In genomic region chr8:121082218-121083092, GRCm38 (mm10) we compare ENCODE assay signal across 7 mouse cellular contexts. TPM values are rescaled to one million over a fixed set of nuclear protein-coding genes. Genes with fewer than 3 reads are reported as not detected.
DNase-seq lines count a peak whose midpoint lies in the region; ATAC-seq and TF ChIP-seq lines count a peak whose summit lies in the region.

No protein-coding gene starts in this region.

- ATAC-seq in forebrain, embryonic 14.5 days, result no peak
- no peak for ATAC-seq in liver, embryonic 12.5 days
- ATAC-seq in stomach, embryonic 15.5 days (ENCODE audit: insufficient read depth, low FRiP score, low read depth), result no peak

- TF ChIP-seq CTCF in lung, adult 2 months (IDR thresholded peaks at IDR 0.05; ENCODE audit: insufficient read depth, low read length), result no peak

- no peaks in the 10 kb centered on the region for H3K9me3 ChIP-seq in forebrain, embryonic 14.5 days (replicated peaks; ENCODE audit: control insufficient read depth, low read length)
- no peaks in the 10 kb centered on the region for H3K9me3 ChIP-seq in liver, embryonic 12.5 days (replicated peaks)
- no peaks in the 10 kb centered on the region for H3K9me3 ChIP-seq in stomach, embryonic 15.5 days

- peak; percentile 84; the same call in 1 of the 2 replicates for TF ChIP-seq POLR2A in lung, adult 2 months (IDR thresholded peaks at IDR 0.05; ENCODE audit: borderline replicate concordance, extremely low read depth, low read depth, low read length)

- H3K4me2 ChIP-seq in forebrain, embryonic 14.5 days (ENCODE audit: low read length), result peak overlapping the region; percentile 61
- H3K4me2 ChIP-seq in liver, embryonic 12.5 days, result peak overlapping the region; percentile 68
- peak overlapping the region; percentile 82 for H3K4me2 ChIP-seq in stomach, embryonic 15.5 days

- no peak overlapping the region for H3K27ac ChIP-seq in forebrain, embryonic 14.5 days (ENCODE audit: low read depth, low read length)
- peak overlapping the region; percentile 72 for H3K27ac ChIP-seq in liver, embryonic 12.5 days
- peak overlapping the region; percentile 98 for H3K27ac ChIP-seq in stomach, embryonic 15.5 days

- WGBS in lung, adult 2 months, result 4% methylated on average over 57 of the region's 57 CpGs
- WGBS in forebrain, embryonic 14.5 days, result under 1% methylated on average over 57 of the region's 57 CpGs
- 2% methylated on average over 54 of the region's 57 CpGs for WGBS in liver, embryonic 12.5 days (ENCODE audit: insufficient replicate concordance)
- 4% methylated on average over 57 of the region's 57 CpGs for WGBS in stomach, embryonic 15.5 days

- peaks cover 99% of the 10 kb centered on the region for H3K27me3 ChIP-seq in forebrain, embryonic 14.5 days (replicated peaks; ENCODE audit: control insufficient read depth, insufficient read depth, low read length)
- peaks cover 100% of the 10 kb centered on the region for H3K27me3 ChIP-seq in liver, embryonic 12.5 days (replicated peaks)
- peaks cover 81% of the 10 kb centered on the region for H3K27me3 ChIP-seq in stomach, embryonic 15.5 days (replicated peaks)

- H3K4me1 ChIP-seq in lung, adult 2 months (ENCODE audit: control insufficient read depth, insufficient read depth, low read length), result peaks cover 4% of the 10 kb centered on the region
- H3K4me1 ChIP-seq in forebrain, embryonic 14.5 days (ENCODE audit: control insufficient read depth, insufficient read depth, low read length), result peaks cover 6% of the 10 kb centered on the region
- H3K4me1 ChIP-seq in liver, embryonic 12.5 days, result no peaks in the 10 kb centered on the region
- H3K4me1 ChIP-seq in stomach, embryonic 15.5 days, result peaks cover 9% of the 10 kb centered on the region; the same call in 1 of the 2 replicates

- no peak overlapping the region for H3K9ac ChIP-seq in forebrain, embryonic 14.5 days (ENCODE audit: low read length)
- H3K9ac ChIP-seq in liver, embryonic 12.5 days, result peak overlapping the region; percentile 35; the same call in 1 of the 2 replicates
- peak overlapping the region; percentile 66 for H3K9ac ChIP-seq in stomach, embryonic 15.5 days

- peak; percentile 26 for DNase-seq in lung, adult 2 months
- no peak for DNase-seq in lung, postnatal 25 days (ENCODE audit: low spot score)
- DNase-seq in forebrain, embryonic 14.5 days (ENCODE audit: low spot score), result no peak
- no peak for DNase-seq in gastrocnemius, adult 8-10 months (ENCODE audit: low spot score in 2 of 2)
- DNase-seq in left cerebral cortex, adult 9 months (ENCODE audit: low spot score in 2 of 2), result no peak

- peak overlapping the region; percentile 96 for H3K4me3 ChIP-seq in lung, adult 2 months (replicated peaks; ENCODE audit: extremely low read depth, low read depth, low read length)
- peak overlapping the region; percentile 32 for H3K4me3 ChIP-seq in forebrain, embryonic 14.5 days (ENCODE audit: low read depth, low read length)
- H3K4me3 ChIP-seq in liver, embryonic 12.5 days, result peak overlapping the region; percentile 43
- peak overlapping the region; percentile 68 for H3K4me3 ChIP-seq in stomach, embryonic 15.5 days (replicated peaks)

- no peaks in the 10 kb centered on the region for H3K36me3 ChIP-seq in forebrain, embryonic 14.5 days (ENCODE audit: control insufficient read depth, insufficient read depth, low read length)
- H3K36me3 ChIP-seq in liver, embryonic 12.5 days, result no peaks in the 10 kb centered on the region
- H3K36me3 ChIP-seq in stomach, embryonic 15.5 days, result no peaks in the 10 kb centered on the region

RNA-seq across cellular contexts. Expression of gene Foxf1, which starts 1.7 kb away (rescaled TPM):
- polyA plus RNA-seq in lung, adult 2 months (2012; rRNA removed), result 194 and 406 TPM in 2 replicates
- 0.52 and 0.69 TPM in 2 replicates for polyA plus RNA-seq in forebrain, embryonic 14.5 days (2014; fragmentation: Nextera tagmentation; extraction: Ambion mirVana)
- polyA plus RNA-seq in liver, embryonic 12.5 days (2016; fragmentation: Nextera tagmentation; extraction: Ambion mirVana), result 14.9 and 16.9 TPM in 2 replicates
- polyA plus RNA-seq in stomach, embryonic 15.5 days (2015; fragmentation: Nextera tagmentation; extraction: Ambion mirVana), result 131 and 136 TPM in 2 replicates
- under 1 TPM in 1 of 4 experiments, not detected in 3; 0.10 TPM for total RNA-seq in gastrocnemius, adult 8-10 months (2022)

RNA-seq across cellular contexts. Expression of gene Mthfsd, which starts 25.7 kb away (rescaled TPM):
- 44.7 and 51.6 TPM in 2 replicates for polyA plus RNA-seq in lung, adult 2 months (2012; rRNA removed)
- polyA plus RNA-seq in forebrain, embryonic 14.5 days (2014; fragmentation: Nextera tagmentation; extraction: Ambion mirVana), result 47.4 and 47.6 TPM in 2 replicates
- polyA plus RNA-seq in liver, embryonic 12.5 days (2016; fragmentation: Nextera tagmentation; extraction: Ambion mirVana), result 30.5 and 32.4 TPM in 2 replicates
- polyA plus RNA-seq in stomach, embryonic 15.5 days (2015; fragmentation: Nextera tagmentation; extraction: Ambion mirVana), result 53.9 and 56.3 TPM in 2 replicates
- total RNA-seq in gastrocnemius, adult 8-10 months (2022), result 10 to 100 TPM; 11.8 to 14.2 (median 13.2) TPM

RNA-seq across cellular contexts. Expression of gene Foxc2, which starts 33.5 kb away (rescaled TPM):
- 1.4 and 1.6 TPM in 2 replicates for polyA plus RNA-seq in lung, adult 2 months (2012; rRNA removed)
- polyA plus RNA-seq in forebrain, embryonic 14.5 days (2014; fragmentation: Nextera tagmentation; extraction: Ambion mirVana), result 1.1 and 2.1 TPM in 2 replicates
- polyA plus RNA-seq in liver, embryonic 12.5 days (2016; fragmentation: Nextera tagmentation; extraction: Ambion mirVana), result 0.94 and 1.2 TPM in 2 replicates
- polyA plus RNA-seq in stomach, embryonic 15.5 days (2015; fragmentation: Nextera tagmentation; extraction: Ambion mirVana), result 0.77 and 0.90 TPM in 2 replicates
- under 1 TPM in 3 of 4 experiments, not detected in 1; 0.10 to 0.16 (median 0.16) TPM for total RNA-seq in gastrocnemius, adult 8-10 months (2022)

RNA-seq across cellular contexts. Expression of gene Foxl1, which starts 45.3 kb away (rescaled TPM):
- 2.5 and 3.0 TPM in 2 replicates for polyA plus RNA-seq in lung, adult 2 months (2012; rRNA removed)
- polyA plus RNA-seq in forebrain, embryonic 14.5 days (2014; fragmentation: Nextera tagmentation; extraction: Ambion mirVana), result 0.13 TPM in 1 of 2 replicates, not detected in the other
- 0.35 and 0.41 TPM in 2 replicates for polyA plus RNA-seq in liver, embryonic 12.5 days (2016; fragmentation: Nextera tagmentation; extraction: Ambion mirVana)
- polyA plus RNA-seq in stomach, embryonic 15.5 days (2015; fragmentation: Nextera tagmentation; extraction: Ambion mirVana), result 7.2 and 9.4 TPM in 2 replicates
- under 1 TPM in 1 of 4 experiments, not detected in 3; 0.13 TPM for total RNA-seq in gastrocnemius, adult 8-10 months (2022)

Comparison
In these comparisons a context has a peak if more than half of its experiments do, and no peak if none do; other contexts are left out.
1. H3K4me3 ChIP-seq: peak in every context shown above with its lines; median percentile 96 in lung, adult 2 months; 68 in stomach, embryonic 15.5 days; 43 in liver, embryonic 12.5 days; 32 in forebrain, embryonic 14.5 days.